Mouse (Mus musculus): ENCODE measurements around the gene Plxna1. TPM values are rescaled to one million over a fixed set of nuclear protein-coding genes. Genes with fewer than 3 reads are reported as not detected.

Plxna1 gene
- polyA plus RNA-seq, 2 experiments = 1.7 to 2.6 TPM

DNA sequence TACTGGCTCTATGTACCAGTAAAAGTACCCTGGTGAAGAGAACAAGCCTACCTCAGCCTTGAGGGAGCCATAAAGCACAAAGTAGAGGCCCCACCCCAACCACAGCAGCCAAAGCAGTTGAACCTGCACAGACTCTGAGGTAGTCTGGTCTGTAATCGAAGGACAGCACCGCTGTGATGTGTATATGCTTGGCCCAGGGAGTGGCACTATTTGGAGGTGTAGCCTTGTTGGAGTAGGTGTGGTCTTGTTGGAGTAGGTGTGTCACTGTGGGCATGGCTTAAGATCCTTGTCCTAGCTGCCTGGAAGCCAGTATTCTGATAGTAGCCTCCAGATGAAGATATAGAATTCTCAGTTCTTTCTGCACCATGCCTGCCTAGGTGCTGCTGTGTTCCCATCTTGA is 29.8 kb upstream of the Plxna1 start:
- no peak overlapping the region for H3K4me2 ChIP-seq (ENCODE audit: low read depth)
- no peak overlapping the region for H3K4me3 ChIP-seq (ENCODE audit: insufficient read depth in 1 of 2, low read depth in 2 of 2, low read length in 2 of 2)
- H3K4me1 ChIP-seq (replicated peaks; ENCODE audit: control insufficient read depth in 2 of 2, insufficient read depth in 2 of 2, low read length in 1 of 2) = no peaks in the 10 kb centered on the region; a peak in 1 of 4 replicates
- no peak for DNase-seq (ENCODE audit: low read depth in 3 of 3, low spot score in 3 of 3)
- WGBS (ENCODE audit: insufficient replicate concordance) = 83% methylated on average over 2 of the region's 2 CpGs
- no peaks in the 10 kb centered on the region for H3K36me3 ChIP-seq (replicated peaks; ENCODE audit: control insufficient read depth, insufficient read depth, low read depth)
- H3K27ac ChIP-seq = no peak overlapping the region
- ATAC-seq (ENCODE audit: insufficient read depth) = no peak
- H3K9me3 ChIP-seq (ENCODE audit: control insufficient read depth, low read length) = no peaks in the 10 kb centered on the region
- TF ChIP-seq CTCF (IDR thresholded peaks at IDR 0.05; ENCODE audit: low read depth) (no peak), EP300 (IDR thresholded peaks at IDR 0.05; ENCODE audit: low read depth) (no peak)
- H3K9ac ChIP-seq (replicated peaks) = no peak overlapping the region
- no peaks in the 10 kb centered on the region for H3K27me3 ChIP-seq (ENCODE audit: control insufficient read depth, insufficient read depth, low read length)

DNA sequence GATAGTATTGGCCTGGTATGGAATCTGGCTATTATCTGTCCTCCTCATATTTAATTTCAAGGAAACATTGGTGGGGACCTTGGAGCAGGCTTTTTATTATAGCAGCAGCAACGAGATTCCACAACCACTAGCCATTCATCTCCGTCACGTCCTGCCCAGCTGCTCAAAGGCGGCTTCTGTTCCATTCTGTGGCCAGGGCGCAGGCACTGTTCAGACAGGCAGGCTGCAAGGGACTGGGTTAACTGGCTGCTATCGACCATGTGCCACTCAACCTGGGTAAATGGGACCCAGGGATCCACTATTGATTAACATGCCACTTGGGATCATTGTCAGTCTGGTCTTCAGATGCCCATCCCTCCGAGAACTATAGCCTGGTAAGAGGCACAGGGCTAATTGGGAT is 27.4 kb upstream of the Plxna1 start:
- 62% methylated on average over 7 of the region's 7 CpGs for WGBS (ENCODE audit: insufficient replicate concordance)
- Histone ChIP-seq H3K9me3 (ENCODE audit: control insufficient read depth, low read length) (no peaks in the 10 kb centered on the region), H3K9ac (replicated peaks) (no peak overlapping the region), H3K4me2 (ENCODE audit: low read depth) (no peak overlapping the region), H3K36me3 (replicated peaks; ENCODE audit: control insufficient read depth, insufficient read depth, low read depth) (no peaks in the 10 kb centered on the region), H3K4me1 (replicated peaks; ENCODE audit: control insufficient read depth in 2 of 2, insufficient read depth in 2 of 2, low read length in 1 of 2) (no peaks in the 10 kb centered on the region; a peak in 1 of 4 replicates), H3K27ac (no peak overlapping the region), H3K27me3 (ENCODE audit: control insufficient read depth, insufficient read depth, low read length) (no peaks in the 10 kb centered on the region), H3K4me3 (ENCODE audit: insufficient read depth in 1 of 2, low read depth in 2 of 2, low read length in 2 of 2) (no peak overlapping the region)
- DNase-seq (ENCODE audit: low read depth in 3 of 3, low spot score in 3 of 3) (no peak), ATAC-seq (ENCODE audit: insufficient read depth) (no peak)
- no peak for TF ChIP-seq CTCF (IDR thresholded peaks at IDR 0.05; ENCODE audit: low read depth)
- TF ChIP-seq EP300 (IDR thresholded peaks at IDR 0.05; ENCODE audit: low read depth) = no peak

DNA sequence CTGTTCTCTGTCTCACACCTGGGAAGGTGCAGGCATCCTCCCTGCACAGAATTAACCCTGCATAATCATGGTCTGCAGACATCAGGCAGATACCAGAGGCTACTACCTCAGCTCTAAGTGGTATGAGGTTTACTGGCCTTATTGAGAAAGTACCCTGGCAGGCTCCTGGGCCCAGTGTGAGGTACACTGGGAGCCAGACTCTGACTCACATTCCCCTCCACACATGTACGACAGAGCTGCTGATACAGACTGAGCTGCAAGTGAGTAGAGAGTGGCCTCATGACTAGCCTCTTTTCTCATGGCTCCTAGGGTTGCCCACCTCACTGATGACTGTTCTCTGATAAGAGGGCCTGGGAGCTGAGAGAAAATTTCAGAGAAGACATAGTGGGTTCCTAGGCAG is 24.5 kb upstream of the Plxna1 start:
- Histone ChIP-seq H3K4me3 (ENCODE audit: insufficient read depth in 1 of 2, low read depth in 2 of 2, low read length in 2 of 2) (no peak overlapping the region), H3K9ac (replicated peaks) (no peak overlapping the region), H3K36me3 (replicated peaks; ENCODE audit: control insufficient read depth, insufficient read depth, low read depth) (no peaks in the 10 kb centered on the region), H3K9me3 (ENCODE audit: control insufficient read depth, low read length) (no peaks in the 10 kb centered on the region), H3K27ac (no peak overlapping the region), H3K4me1 (replicated peaks; ENCODE audit: control insufficient read depth in 2 of 2, insufficient read depth in 2 of 2, low read length in 1 of 2) (no peaks in the 10 kb centered on the region; a peak in 1 of 4 replicates), H3K4me2 (ENCODE audit: low read depth) (no peak overlapping the region), H3K27me3 (ENCODE audit: control insufficient read depth, insufficient read depth, low read length) (no peaks in the 10 kb centered on the region)
- WGBS (ENCODE audit: insufficient replicate concordance) = 25% methylated on average over 1 of the region's 1 CpGs
- ATAC-seq (ENCODE audit: insufficient read depth) (no peak), DNase-seq (ENCODE audit: low read depth in 3 of 3, low spot score in 3 of 3) (no peak)
- TF ChIP-seq EP300 (IDR thresholded peaks at IDR 0.05; ENCODE audit: low read depth) (no peak), CTCF (IDR thresholded peaks at IDR 0.05; ENCODE audit: low read depth) (no peak)

DNA sequence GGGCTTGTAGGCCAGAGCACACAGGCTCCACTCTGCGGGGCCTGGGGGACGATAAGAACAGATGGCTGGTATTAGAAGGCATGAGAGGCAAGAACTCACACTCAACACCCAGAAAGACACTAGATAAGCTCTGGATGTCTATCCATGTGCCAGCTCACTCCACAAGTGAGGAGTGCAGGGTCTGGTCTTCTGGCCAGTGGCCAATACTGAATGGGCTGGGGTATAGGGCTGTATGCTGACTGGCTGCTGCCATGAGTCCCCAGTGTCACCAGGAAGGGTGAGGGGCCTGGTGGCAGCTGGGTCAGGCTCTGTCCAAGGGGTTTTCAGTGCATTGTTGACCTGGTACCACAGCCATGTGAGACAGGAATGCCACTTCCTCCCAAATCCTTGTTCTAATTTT is 22.3 kb upstream of the Plxna1 start:
- Histone ChIP-seq H3K9ac (replicated peaks) (no peak overlapping the region), H3K27ac (no peak overlapping the region), H3K36me3 (replicated peaks; ENCODE audit: control insufficient read depth, insufficient read depth, low read depth) (no peaks in the 10 kb centered on the region), H3K4me1 (replicated peaks; ENCODE audit: control insufficient read depth in 2 of 2, insufficient read depth in 2 of 2, low read length in 1 of 2) (no peaks in the 10 kb centered on the region; a peak in 1 of 4 replicates), H3K9me3 (ENCODE audit: control insufficient read depth, low read length) (no peaks in the 10 kb centered on the region), H3K4me3 (ENCODE audit: insufficient read depth in 1 of 2, low read depth in 2 of 2, low read length in 2 of 2) (no peak overlapping the region), H3K4me2 (ENCODE audit: low read depth) (no peak overlapping the region), H3K27me3 (ENCODE audit: control insufficient read depth, insufficient read depth, low read length) (no peaks in the 10 kb centered on the region)
- WGBS (ENCODE audit: insufficient replicate concordance) = 59% methylated on average over 2 of the region's 2 CpGs
- TF ChIP-seq EP300 (IDR thresholded peaks at IDR 0.05; ENCODE audit: low read depth) (no peak), CTCF (IDR thresholded peaks at IDR 0.05; ENCODE audit: low read depth) (no peak)
- no peak for DNase-seq (ENCODE audit: low read depth in 3 of 3, low spot score in 3 of 3)
- no peak for ATAC-seq (ENCODE audit: insufficient read depth)

DNA sequence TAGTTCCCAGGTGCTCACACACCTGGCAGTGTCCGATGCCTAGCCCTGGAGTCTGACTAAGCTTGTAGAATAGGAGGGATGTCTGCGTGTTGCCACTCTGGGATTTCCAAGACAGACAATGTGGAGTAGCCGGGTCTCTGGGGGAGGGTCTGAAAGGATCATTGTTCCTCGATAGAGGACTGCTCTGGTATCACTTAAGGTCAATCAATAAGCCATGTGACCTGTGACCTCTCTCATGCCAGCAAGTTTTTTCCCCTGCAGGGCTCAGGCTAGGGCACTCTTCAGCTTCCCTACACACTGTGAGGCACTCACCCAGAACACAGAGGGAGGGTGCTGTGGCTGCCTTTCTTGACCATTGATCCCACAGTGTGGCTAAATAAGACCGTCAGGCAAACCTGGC is 19.4 kb upstream of the Plxna1 start:
- no peak for TF ChIP-seq EP300 (IDR thresholded peaks at IDR 0.05; ENCODE audit: low read depth)
- no peak for TF ChIP-seq CTCF (IDR thresholded peaks at IDR 0.05; ENCODE audit: low read depth)
- Histone ChIP-seq H3K4me1 (replicated peaks; ENCODE audit: control insufficient read depth in 2 of 2, insufficient read depth in 2 of 2, low read length in 1 of 2) (no peaks in the 10 kb centered on the region), H3K9me3 (ENCODE audit: control insufficient read depth, low read length) (no peaks in the 10 kb centered on the region), H3K9ac (replicated peaks) (no peak overlapping the region), H3K4me2 (ENCODE audit: low read depth) (no peak overlapping the region), H3K27ac (no peak overlapping the region), H3K4me3 (ENCODE audit: insufficient read depth in 1 of 2, low read depth in 2 of 2, low read length in 2 of 2) (no peak overlapping the region), H3K36me3 (replicated peaks; ENCODE audit: control insufficient read depth, insufficient read depth, low read depth) (no peaks in the 10 kb centered on the region), H3K27me3 (ENCODE audit: control insufficient read depth, insufficient read depth, low read length) (no peaks in the 10 kb centered on the region)
- DNase-seq (ENCODE audit: low read depth in 3 of 3, low spot score in 3 of 3) = no peak
- 64% methylated on average over 5 of the region's 5 CpGs for WGBS (ENCODE audit: insufficient replicate concordance)
- no peak for ATAC-seq (ENCODE audit: insufficient read depth)
